Mouse (Mus musculus): ENCODE results near the gene Usp27x.

Gene Usp27x

GRCm38 (mm10) chrX:7375716-7376480 is at the start of gene Usp27x:
Gene Usp27x, minus strand, starts transcription at chrX:7375830.
- peak; percentile 9 for DNase-seq (ENCODE audit: low read depth, low spot score)

GRCm38 (mm10) chrX:7422691-7423111 is 47.1 kb upstream of the Usp27x start:
- peak; percentile 28 for DNase-seq (ENCODE audit: low read depth, low spot score)

GRCm38 (mm10) chrX:7422166-7422565 is 46.5 kb upstream of the Usp27x start:
- no peak for DNase-seq (ENCODE audit: low read depth, low spot score)

- peak; percentile 75 for DNase-seq (ENCODE audit: low read depth, low spot score)
Observed at GRCm38 (mm10) chrX:7421016-7421415, 45.4 kb upstream of the Usp27x start.

- no peak for DNase-seq (ENCODE audit: low read depth, low spot score)
Observed at GRCm38 (mm10) chrX:7416178-7416871, 40.7 kb upstream of the Usp27x start.

GRCm38 (mm10) chrX:7415308-7415707 is 39.7 kb upstream of the Usp27x start:
- no peak for DNase-seq (ENCODE audit: low read depth, low spot score)

GRCm38 (mm10) chrX:7412239-7413033 is 36.8 kb upstream of the Usp27x start:
- no peak for DNase-seq (ENCODE audit: low read depth, low spot score)

GRCm38 (mm10) chrX:7376586-7376985 is 956 bp upstream of the Usp27x start:
- no peak for DNase-seq (ENCODE audit: low read depth, low spot score)

- no peak for DNase-seq (ENCODE audit: low read depth, low spot score)
Observed at GRCm38 (mm10) chrX:7375322-7375715, 311 bp downstream of the Usp27x start.

GRCm38 (mm10) chrX:7325455-7325854 is 50.2 kb downstream of the Usp27x start:
- no peak for DNase-seq (ENCODE audit: low read depth, low spot score)

GRCm38 (mm10) chrX:7322288-7322687 is 53.3 kb downstream of the Usp27x start:
- peak; percentile 45 for DNase-seq (ENCODE audit: low read depth, low spot score)
